Mouse (Mus musculus) spleen, adult 2 months (tissue): Measurements from ENCODE around the gene Coro2b. TPM values are rescaled to one million over a fixed set of nuclear protein-coding genes. Genes with fewer than 3 reads are reported as not detected.
A peak's percentile ranks its signal among the peaks of the same experiment; 100 is the strongest.

Source experiments
- DNase-seq, 2 experiments: peaks; one replicate each; pipeline versions ENCODE4 v3.0.0 to v3.0.0-alpha.2; 2012 to 2021; ENCODE audit warnings: low spot score in 2 of 2, low read depth in 1 of 2
- H3K27ac ChIP-seq: fragments of 200-500 bp; 2 replicates; pipeline ENCODE4 v1.5.1; 2012; ENCODE audit warnings: low read length, inconsistent platforms; ENCODE audit not compliant: insufficient read depth
- H3K27me3 ChIP-seq: fragments of 200-500 bp; 2 replicates; pipeline ENCODE4 v1.6.1; 2012; ENCODE audit warnings: mild to moderate bottlenecking, moderate library complexity, low read length, inconsistent platforms; ENCODE audit not compliant: control insufficient read depth, insufficient read depth
- H3K36me3 ChIP-seq: fragments of 200-500 bp; 2 replicates; pipeline ENCODE4 v1.6.1; 2012; ENCODE audit warnings: mild to moderate bottlenecking, low read length, inconsistent platforms; ENCODE audit not compliant: control insufficient read depth, insufficient read depth
- H3K4me1 ChIP-seq: fragments of 200-500 bp; 2 replicates; pipeline ENCODE4 v1.6.1; 2011; ENCODE audit warnings: inconsistent platforms; ENCODE audit not compliant: control insufficient read depth, insufficient read depth, insufficient read length
- H3K4me3 ChIP-seq: fragments of 200-500 bp; 2 replicates; pipeline ENCODE4 v1.5.1; 2011; ENCODE audit warnings: mild to moderate bottlenecking, inconsistent platforms; ENCODE audit not compliant: insufficient read depth, insufficient read length; ENCODE audit errors: extremely low read depth
- CTCF ChIP-seq: fragments of 200-500 bp; IDR thresholded peaks from 2 replicates; pipeline ENCODE4 v1.5.1; 2011; ENCODE audit warnings: mild to moderate bottlenecking, inconsistent platforms; ENCODE audit not compliant: insufficient read depth, insufficient read length, insufficient replicate concordance; ENCODE audit errors: extremely low read depth
- POLR2A ChIP-seq: fragments of 200-500 bp; IDR thresholded peaks from 2 replicates; pipeline ENCODE4 v1.6.1; 2011; ENCODE audit warnings: low read depth, low read length, inconsistent platforms
- WGBS: fragments of 180-500 bp; shearing (Covaris S2); methylation state at CpG from one replicate; pipeline ENCODE4 v1.1.7; 2018; 5-methylcytosine and 5-hydroxymethylcytosine counted together
- polyA plus RNA-seq: library from polyadenylated mRNA; depleted of rRNA; stranded (reverse); fragments of >200 nt; gene quantifications from 2 replicates; pipeline ENCODE4 v1.2.3, GENCODE M21; 2012

Coro2b gene
- polyA plus RNA-seq, 1 experiment, result 3.5 TPM

- TF ChIP-seq CTCF, result no peak
- TF ChIP-seq POLR2A, result no peak
- Histone ChIP-seq H3K27ac (no peak overlapping the region), H3K27me3 (no peaks in the 10 kb centered on the region), H3K36me3 (no peaks in the 10 kb centered on the region), H3K4me1 (no peaks in the 10 kb centered on the region), H3K4me3 (no peak overlapping the region)
- no peak for DNase-seq
- WGBS, result 86% methylated on average over 11 of the region's 11 CpGs
Observed at GRCm38 (mm10) chr9:62476782-62477487, 59.9 kb downstream of the Coro2b start.

- no peaks in the 10 kb centered on the region for H3K4me1 ChIP-seq
- no peak overlapping the region for H3K4me3 ChIP-seq
- no peak for DNase-seq
- WGBS, result 90% methylated on average over 2 of the region's 2 CpGs
- H3K27ac ChIP-seq, result no peak overlapping the region
- TF ChIP-seq POLR2A (no peak), CTCF (no peak)
- H3K36me3 ChIP-seq, result no peaks in the 10 kb centered on the region
- no peaks in the 10 kb centered on the region for H3K27me3 ChIP-seq
Observed at GRCm38 (mm10) chr9:62474206-62474605, 62.6 kb downstream of the Coro2b start.

- Histone ChIP-seq H3K4me1 (no peaks in the 10 kb centered on the region), H3K27me3 (no peaks in the 10 kb centered on the region), H3K36me3 (no peaks in the 10 kb centered on the region), H3K27ac (no peak overlapping the region), H3K4me3 (no peak overlapping the region)
- WGBS, result 88% methylated on average over 14 of the region's 14 CpGs
- no peak for DNase-seq
- TF ChIP-seq POLR2A (no peak), CTCF (no peak)
Observed at GRCm38 (mm10) chr9:62471541-62472189, 65.2 kb downstream of the Coro2b start.

- no peak for TF ChIP-seq CTCF
- TF ChIP-seq POLR2A, result no peak
- Histone ChIP-seq H3K4me3 (no peak overlapping the region), H3K27ac (no peak overlapping the region), H3K4me1 (no peaks in the 10 kb centered on the region), H3K36me3 (no peaks in the 10 kb centered on the region), H3K27me3 (no peaks in the 10 kb centered on the region)
- 94% methylated on average over 14 of the region's 14 CpGs for WGBS
- no peak for DNase-seq
Observed at GRCm38 (mm10) chr9:62471041-62471440, 65.8 kb downstream of the Coro2b start.

GRCm38 (mm10) chr9:62470398-62470797, 66.4 kb downstream of the Coro2b start:
- 13% methylated on average over 1 of the region's 1 CpGs for WGBS
- DNase-seq, result peak; percentile 34 to 68
- TF ChIP-seq POLR2A (no peak), CTCF (peak; percentile 96)
- H3K4me1 ChIP-seq, result no peaks in the 10 kb centered on the region
- H3K27ac ChIP-seq, result no peak overlapping the region
- no peak overlapping the region for H3K4me3 ChIP-seq
- H3K27me3 ChIP-seq, result no peaks in the 10 kb centered on the region
- no peaks in the 10 kb centered on the region for H3K36me3 ChIP-seq

GRCm38 (mm10) chr9:62469696-62470095, 67.1 kb downstream of the Coro2b start:
- Histone ChIP-seq H3K27ac (no peak overlapping the region), H3K27me3 (no peaks in the 10 kb centered on the region), H3K36me3 (no peaks in the 10 kb centered on the region), H3K4me3 (no peak overlapping the region), H3K4me1 (no peaks in the 10 kb centered on the region)
- 70% methylated on average over 10 of the region's 10 CpGs for WGBS
- TF ChIP-seq POLR2A, result no peak
- no peak for TF ChIP-seq CTCF
- DNase-seq, result no peak

- Histone ChIP-seq H3K27ac (no peak overlapping the region), H3K27me3 (no peaks in the 10 kb centered on the region), H3K36me3 (no peaks in the 10 kb centered on the region), H3K4me3 (no peak overlapping the region), H3K4me1 (no peaks in the 10 kb centered on the region)
- WGBS, result 91% methylated on average over 13 of the region's 13 CpGs
- TF ChIP-seq POLR2A (no peak), CTCF (no peak)
- DNase-seq, result no peak
Observed at GRCm38 (mm10) chr9:62469143-62469542, 67.7 kb downstream of the Coro2b start.
